1 mouse cellular context compared by ENCODE assay signal in the genomic region with DNA sequence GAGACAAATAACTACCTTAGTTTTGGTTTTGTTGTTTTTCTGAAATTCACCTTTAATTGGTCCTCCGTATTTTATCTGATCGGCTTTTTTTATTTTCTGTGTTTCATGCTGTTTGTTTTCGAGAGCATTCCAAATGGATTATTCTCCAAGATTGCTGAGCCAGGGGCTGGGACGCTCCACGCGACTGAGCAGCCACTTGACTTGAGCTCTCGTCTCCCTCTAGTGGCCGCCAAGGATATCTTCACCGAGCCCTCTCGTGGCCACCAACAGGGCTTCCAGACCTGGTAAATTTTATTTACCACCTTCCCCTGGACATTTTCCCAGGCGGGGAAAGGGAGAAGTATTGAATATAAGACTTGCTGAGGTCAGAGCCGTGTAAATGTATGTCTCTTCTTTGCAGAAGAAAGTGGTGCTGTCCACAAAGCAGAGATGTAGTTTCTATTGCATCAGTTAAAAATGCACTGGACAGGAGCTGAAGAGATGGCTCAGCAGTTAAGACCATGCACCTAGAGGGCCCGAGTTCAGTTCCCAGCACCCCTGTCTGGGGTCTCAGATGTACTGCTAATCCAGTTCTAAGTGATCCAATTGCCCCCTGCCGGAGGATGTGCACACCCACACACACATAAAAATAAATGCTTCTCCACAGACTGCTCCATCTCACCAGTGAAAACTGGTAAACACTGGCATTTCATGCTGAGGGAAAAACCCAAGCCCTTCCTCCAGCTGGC.
TF ChIP-seq lines count a peak whose summit lies in the region.

No protein-coding gene starts in this region.

TF ChIP-seq in myocyte, 11 proteins besides CTCF, POLR2A, EP300 and RAD21 (continued from another document):
- no peak for TF ChIP-seq CEBPB (IDR thresholded peaks at IDR 0.05; ENCODE audit: insufficient read depth, poor library complexity, severe bottlenecking)
